Mouse (Mus musculus) liver, embryonic 16.5 days (tissue): ENCODE measurements around the gene Fyn. TPM values are rescaled to one million over a fixed set of nuclear protein-coding genes. Genes with fewer than 3 reads are reported as not detected.

Experiments used
- ATAC-seq: fragments of 200-750 bp; cut with Nextera tagmentation; 2 replicates; pipeline ENCODE4 v1.8.0; 2017; ENCODE audit warnings: low read depth, mild to moderate bottlenecking, moderate number of reproducible peaks, moderate library complexity
- H3K27ac ChIP-seq: fragments of 300-500 bp; sonication (generic); 2 replicates; pipeline ENCODE4 v1.5.1; 2014; ENCODE audit warnings: mild to moderate bottlenecking, low read length
- H3K27me3 ChIP-seq: fragments of 300-500 bp; sonication (generic); 2 replicates; pipeline ENCODE4 v1.6.1; 2014; ENCODE audit warnings: low read depth, low read length, mixed read lengths; ENCODE audit not compliant: control insufficient read depth, insufficient read depth
- H3K36me3 ChIP-seq: fragments of 300-500 bp; sonication (generic); 2 replicates; pipeline ENCODE4 v1.6.1; 2014; ENCODE audit warnings: mild to moderate bottlenecking; ENCODE audit not compliant: control insufficient read depth, insufficient read depth
- H3K4me1 ChIP-seq: fragments of 300-500 bp; sonication (generic); 2 replicates; pipeline ENCODE4 v1.6.1; 2014; ENCODE audit warnings: low read depth, low read length, mixed read lengths; ENCODE audit not compliant: control insufficient read depth
- H3K4me2 ChIP-seq: fragments of 300-500 bp; sonication (generic); 2 replicates; pipeline ENCODE4 v1.6.1; 2014; ENCODE audit warnings: low read depth, low read length, mixed read lengths
- H3K4me3 ChIP-seq: fragments of 300-500 bp; sonication (generic); 2 replicates; pipeline ENCODE4 v1.5.1; 2014; ENCODE audit warnings: low read depth, mild to moderate bottlenecking, low read length
- H3K9ac ChIP-seq: fragments of 300-500 bp; sonication (generic); 2 replicates; pipeline ENCODE4 v1.6.1; 2014; ENCODE audit warnings: low read depth, low read length
- H3K9me3 ChIP-seq: fragments of 300-500 bp; sonication (generic); replicated peaks from 2 replicates; pipeline ENCODE4 v1.6.1; 2016; ENCODE audit warnings: low read length; ENCODE audit not compliant: control insufficient read depth
- WGBS: fragments of 180-500 bp; shearing (Covaris S2); extraction: QIAGEN DNeasy Blood & Tissue Kit; methylation state at CpG from one replicate; pipeline ENCODE4 v1.1.7; 2014; ENCODE audit not compliant: insufficient replicate concordance; 5-methylcytosine and 5-hydroxymethylcytosine counted together
- polyA plus RNA-seq: library from polyadenylated mRNA; unstranded; fragments of >200 nt; fragmentation: Nextera tagmentation; extraction: Ambion mirVana; gene quantifications from 2 replicates; pipeline ENCODE4 v1.2.1, GENCODE M21; 2015

Fyn gene
- polyA plus RNA-seq, 1 experiment from 2014 or later: 5.9 TPM

- no peak for ATAC-seq
- WGBS: 79% methylated on average over 8 of the region's 8 CpGs
- Histone ChIP-seq H3K4me3 (no peak overlapping the region), H3K9me3 (no peaks in the 10 kb centered on the region), H3K4me1 (peaks cover 7% of the 10 kb centered on the region), H3K27ac (no peak overlapping the region), H3K9ac (no peak overlapping the region), H3K4me2 (no peak overlapping the region), H3K27me3 (no peaks in the 10 kb centered on the region), H3K36me3 (no peaks in the 10 kb centered on the region)
Measured at GRCm38 (mm10) chr10:39451918-39452624, 83.4 kb downstream of the Fyn start.

DNA sequence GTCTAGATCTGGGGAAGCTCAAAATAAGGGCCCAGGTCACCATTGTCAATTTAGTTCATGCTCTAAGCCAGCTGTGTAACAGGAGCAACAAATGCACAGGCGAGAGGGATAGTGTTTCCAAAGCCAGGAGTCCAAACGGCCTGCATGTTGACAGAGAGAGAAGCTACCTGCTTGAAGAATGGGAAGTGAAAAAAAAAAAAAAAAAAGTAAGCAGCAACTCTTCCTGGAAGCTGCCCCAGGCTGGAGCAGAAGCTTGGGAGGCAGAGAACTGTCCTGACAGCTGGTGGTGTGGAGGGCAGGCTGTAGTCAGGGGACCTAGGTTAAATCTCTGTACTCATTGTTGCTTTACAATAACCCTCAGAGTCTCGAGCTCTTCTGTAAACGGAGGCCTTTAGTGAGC, 86.7 kb downstream of the Fyn start:
- ATAC-seq: no peak
- H3K9ac ChIP-seq: no peak overlapping the region
- WGBS: 47% methylated on average over 4 of the region's 4 CpGs
- no peak overlapping the region for H3K4me3 ChIP-seq
- H3K9me3 ChIP-seq: no peaks in the 10 kb centered on the region
- H3K4me1 ChIP-seq: peaks cover 25% of the 10 kb centered on the region
- H3K4me2 ChIP-seq: no peak overlapping the region
- H3K27me3 ChIP-seq: no peaks in the 10 kb centered on the region
- no peaks in the 10 kb centered on the region for H3K36me3 ChIP-seq
- no peak overlapping the region for H3K27ac ChIP-seq

DNA sequence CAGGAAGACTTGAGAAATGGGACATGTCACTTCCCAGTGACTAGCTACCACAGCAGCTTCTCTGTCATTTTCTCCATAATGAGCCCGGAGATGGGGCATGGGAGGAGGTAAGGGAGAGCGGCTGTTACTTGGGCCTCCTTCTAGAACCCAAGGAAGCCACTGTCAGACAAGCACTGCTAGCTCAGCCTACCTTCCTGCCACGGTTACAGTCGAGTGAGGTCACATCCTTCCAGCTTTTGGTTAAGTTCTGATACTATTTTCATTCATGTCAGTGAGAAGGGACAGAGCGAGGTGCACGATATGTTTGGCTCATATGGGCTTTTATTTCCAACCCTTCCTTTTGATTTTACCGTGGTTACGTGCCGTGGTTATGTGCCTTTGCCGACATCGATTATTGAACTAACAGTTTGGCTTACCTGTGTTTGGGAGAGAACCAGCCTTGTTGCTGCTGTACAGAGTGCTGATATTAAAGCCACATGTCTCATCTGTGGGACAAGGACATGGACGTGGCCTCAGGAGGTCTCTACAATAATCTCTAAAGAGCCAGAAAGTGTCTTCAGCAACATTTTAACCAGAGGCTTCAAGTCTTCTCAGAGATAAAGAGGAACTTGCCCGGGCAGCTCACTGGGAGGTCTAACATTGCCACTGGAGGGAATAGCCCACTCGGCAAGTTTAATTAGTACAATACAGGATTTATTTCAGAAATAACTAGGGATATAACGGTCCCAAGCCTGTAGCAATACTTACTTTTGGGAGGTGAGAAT, 87.4 kb downstream of the Fyn start:
- no peak for ATAC-seq
- Histone ChIP-seq H3K36me3 (no peaks in the 10 kb centered on the region), H3K4me1 (peaks cover 25% of the 10 kb centered on the region), H3K4me3 (no peak overlapping the region), H3K4me2 (no peak overlapping the region), H3K9ac (no peak overlapping the region), H3K27ac (0 out of 2 replicates have a peak overlapping the region, but pooled peaks have one; percentile 15), H3K27me3 (no peaks in the 10 kb centered on the region), H3K9me3 (no peaks in the 10 kb centered on the region)
- 42% methylated on average over 15 of the region's 15 CpGs for WGBS

GRCm38 (mm10) chr10:39456776-39457175, 88.1 kb downstream of the Fyn start:
- no peak for ATAC-seq
- no peaks in the 10 kb centered on the region for H3K36me3 ChIP-seq
- WGBS: 58% methylated on average over 6 of the region's 6 CpGs
- no peaks in the 10 kb centered on the region for H3K9me3 ChIP-seq
- H3K4me2 ChIP-seq: no peak overlapping the region
- no peak overlapping the region for H3K9ac ChIP-seq
- H3K27me3 ChIP-seq: no peaks in the 10 kb centered on the region
- no peak overlapping the region for H3K27ac ChIP-seq
- H3K4me1 ChIP-seq: peaks cover 25% of the 10 kb centered on the region
- no peak overlapping the region for H3K4me3 ChIP-seq

DNA sequence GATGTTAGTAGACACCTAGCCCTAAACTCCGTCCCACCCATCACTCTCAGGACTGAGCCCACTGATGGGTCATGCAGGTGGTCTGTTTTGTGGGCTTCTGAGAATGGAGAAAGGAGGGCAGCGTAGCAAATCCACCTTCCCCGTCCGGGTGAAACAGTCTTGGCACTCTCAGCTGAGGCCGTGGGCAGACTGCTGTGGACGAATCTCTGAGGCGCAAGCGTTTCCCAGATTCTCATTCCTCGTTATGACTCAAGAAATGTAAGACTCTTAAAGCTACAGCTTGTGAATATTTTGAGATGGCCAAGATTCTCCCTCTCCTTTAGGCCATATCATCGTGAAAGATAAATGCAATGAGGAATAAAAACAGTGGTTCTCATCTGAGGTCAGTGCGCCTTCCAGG, 88.6 kb downstream of the Fyn start:
- no peak overlapping the region for H3K9ac ChIP-seq
- no peaks in the 10 kb centered on the region for H3K36me3 ChIP-seq
- H3K4me3 ChIP-seq: no peak overlapping the region
- H3K4me2 ChIP-seq: no peak overlapping the region
- H3K27me3 ChIP-seq: no peaks in the 10 kb centered on the region
- WGBS: 84% methylated on average over 11 of the region's 11 CpGs
- ATAC-seq: no peak
- no peak overlapping the region for H3K27ac ChIP-seq
- no peaks in the 10 kb centered on the region for H3K9me3 ChIP-seq
- peaks cover 25% of the 10 kb centered on the region for H3K4me1 ChIP-seq

DNA sequence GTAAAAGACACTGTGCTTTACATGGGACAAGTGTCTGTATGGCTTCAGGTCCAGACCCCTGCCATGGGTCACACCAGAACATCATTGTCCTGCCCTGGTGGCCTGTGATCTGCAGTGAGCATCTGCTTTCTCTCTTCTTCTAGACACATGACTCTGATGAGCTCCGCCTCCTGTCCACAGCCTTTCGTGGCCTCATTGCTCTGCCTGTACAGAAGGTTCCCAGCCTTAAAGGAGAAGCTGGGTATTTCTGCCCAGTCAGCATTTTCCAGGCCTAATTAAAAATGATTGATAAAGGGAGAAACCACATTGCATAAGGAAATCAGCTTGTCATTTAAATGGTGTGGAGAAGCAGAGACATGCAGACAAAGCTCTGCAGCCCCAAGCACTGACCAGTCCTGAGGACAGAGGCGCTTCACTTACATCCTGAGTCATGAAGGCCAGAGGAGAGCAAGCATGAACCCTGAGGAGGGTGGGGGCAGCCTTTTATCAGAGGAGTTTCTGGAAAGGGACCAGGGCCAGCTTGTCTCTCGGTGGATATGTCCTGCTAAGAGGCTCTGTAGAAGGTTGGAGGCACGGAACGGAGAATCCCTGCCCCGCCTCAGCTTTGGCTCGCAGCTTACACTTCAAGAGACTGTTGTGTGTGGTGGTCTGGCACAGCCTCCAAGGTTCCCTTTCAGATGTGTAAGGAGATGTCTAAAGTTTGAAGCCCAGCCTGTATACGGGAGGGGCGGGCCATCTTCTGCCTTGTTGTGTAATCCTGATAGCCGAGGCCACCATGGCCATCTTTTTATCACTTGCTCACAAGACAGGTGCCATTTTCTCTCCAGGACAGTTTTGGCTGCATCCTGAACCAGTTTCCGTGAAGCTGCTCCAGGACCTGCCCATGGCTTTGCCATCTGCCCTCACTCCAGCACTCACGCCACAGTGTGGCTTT, 90.4 kb downstream of the Fyn start:
- peak; percentile 56 for ATAC-seq
- no peaks in the 10 kb centered on the region for H3K9me3 ChIP-seq
- H3K4me1 ChIP-seq: peaks cover 25% of the 10 kb centered on the region
- no peak overlapping the region for H3K27ac ChIP-seq
- 39% methylated on average over 13 of the region's 13 CpGs for WGBS
- no peak overlapping the region for H3K4me3 ChIP-seq
- no peaks in the 10 kb centered on the region for H3K36me3 ChIP-seq
- H3K9ac ChIP-seq: no peak overlapping the region
- H3K4me2 ChIP-seq: peak overlapping the region; percentile 7; the same call in 1 of the 2 replicates
- H3K27me3 ChIP-seq: no peaks in the 10 kb centered on the region

DNA sequence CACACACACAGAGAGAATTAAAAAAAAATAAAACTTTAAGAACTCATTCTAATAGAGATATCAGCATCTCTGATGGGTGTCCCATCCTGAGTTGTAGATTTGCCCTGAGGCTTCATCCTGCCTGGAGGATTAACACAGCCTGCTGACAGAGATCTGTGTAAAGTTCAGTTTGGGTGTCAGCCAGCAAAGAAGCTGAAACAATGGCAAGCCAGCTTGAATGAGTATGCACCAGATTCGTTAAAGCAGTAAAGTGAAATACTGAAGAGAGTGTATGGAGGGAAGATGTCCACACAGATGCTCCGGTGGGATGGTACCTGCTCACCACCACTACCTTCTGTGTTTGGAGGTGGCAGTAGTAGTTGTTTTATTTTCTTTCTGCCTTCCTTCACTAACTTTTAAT, 92.0 kb downstream of the Fyn start:
- H3K4me2 ChIP-seq: no peak overlapping the region
- H3K9me3 ChIP-seq: no peaks in the 10 kb centered on the region
- H3K36me3 ChIP-seq: no peaks in the 10 kb centered on the region
- ATAC-seq: no peak
- H3K27ac ChIP-seq: no peak overlapping the region
- H3K27me3 ChIP-seq: no peaks in the 10 kb centered on the region
- H3K4me3 ChIP-seq: no peak overlapping the region
- no peak overlapping the region for H3K9ac ChIP-seq
- H3K4me1 ChIP-seq: peaks cover 21% of the 10 kb centered on the region
- WGBS: 61% methylated on average over 2 of the region's 2 CpGs

DNA sequence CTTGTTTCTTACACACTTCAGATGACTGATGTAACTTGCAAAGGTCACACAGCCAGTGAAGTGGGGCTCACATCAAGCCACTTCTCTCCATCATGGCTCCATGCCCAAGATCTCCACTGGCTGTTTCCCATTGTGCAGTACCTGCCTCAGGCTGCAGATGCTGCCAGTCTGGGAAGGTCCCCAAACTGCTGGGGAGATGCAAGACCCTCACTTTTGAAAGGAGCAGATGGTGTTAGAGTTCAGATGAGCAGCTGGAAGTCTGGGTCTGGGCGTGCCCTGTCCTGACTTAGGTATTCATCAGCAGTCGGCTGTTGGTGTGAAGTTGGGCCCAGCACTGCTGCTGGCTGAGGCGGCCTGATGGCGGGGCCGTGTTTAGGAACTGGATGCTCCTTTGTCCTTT, 93.3 kb downstream of the Fyn start:
- no peaks in the 10 kb centered on the region for H3K9me3 ChIP-seq
- H3K4me3 ChIP-seq: no peak overlapping the region
- H3K4me1 ChIP-seq: peaks cover 18% of the 10 kb centered on the region
- WGBS: 75% methylated on average over 5 of the region's 5 CpGs
- no peaks in the 10 kb centered on the region for H3K27me3 ChIP-seq
- H3K27ac ChIP-seq: no peak overlapping the region
- no peak overlapping the region for H3K4me2 ChIP-seq
- ATAC-seq: no peak
- H3K9ac ChIP-seq: no peak overlapping the region
- no peaks in the 10 kb centered on the region for H3K36me3 ChIP-seq
